Mouse (Mus musculus) megakaryocyte-erythroid progenitor cell, adult 5-6 weeks (primary cell): Measurements from ENCODE around the gene Cav1. TPM values are rescaled to one million over a fixed set of nuclear protein-coding genes. Genes with fewer than 3 reads are reported as not detected.

Experiments
- total RNA-seq, 2 experiments: library from RNA; stranded (forward) in 1 of 2; stranded (reverse) in 1 of 2; fragments of 200-1000, 215-1000 nt in 1 of 2; fragments of >200 nt in 1 of 2; fragmentation: Nextera tagmentation in 1 of 2; gene quantifications; 2 replicates each; pipeline ENCODE4 v1.2.3; 2014 to 2017

Cav1 gene
- total RNA-seq, 2 experiments from 2014 or later, result not detected

Other genes with a start within 250 kb of the Cav1 start
- gene Tes, start 241.2 kb upstream of the Cav1 start, total RNA-seq (2014; fragmentation: Nextera tagmentation), result 2.9 and 3.5 TPM in 2 replicates
- 8.4 and 19.4 TPM in 2 replicates for gene Tes, start 241.2 kb upstream of the Cav1 start, total RNA-seq (2017)
- gene Cav2, start 25.1 kb upstream of the Cav1 start, total RNA-seq (2014; fragmentation: Nextera tagmentation), result not detected in 2 replicates
- 0.23 TPM in 1 of 2 replicates, not detected in the other for gene Cav2, start 25.1 kb upstream of the Cav1 start, total RNA-seq (2017)
- not detected in 2 replicates for gene Met, start 157.5 kb downstream of the Cav1 start, total RNA-seq (2014; fragmentation: Nextera tagmentation)
- gene Met, start 157.5 kb downstream of the Cav1 start, total RNA-seq (2017), result 0.56 TPM in 1 of 2 replicates, not detected in the other